Mouse (Mus musculus) midbrain, embryonic 15.5 days (tissue): ENCODE data around the gene Syna. TPM values are rescaled to one million over a fixed set of nuclear protein-coding genes. Genes with fewer than 3 reads are reported as not detected.

Source experiments
- ATAC-seq: fragments of 200-750 bp; cut with Nextera tagmentation; replicated peaks from 2 replicates; pipeline ENCODE4 v1.8.0; 2017; ENCODE audit warnings: moderate TSS enrichment
- H3K27ac ChIP-seq: fragments of 300-500 bp; sonication (generic); 2 replicates; pipeline ENCODE4 v1.5.1; 2015; ENCODE audit warnings: mild to moderate bottlenecking, inconsistent platforms
- H3K27me3 ChIP-seq: fragments of 300-500 bp; sonication (generic); replicated peaks from 2 replicates; pipeline ENCODE4 v1.6.1; 2015; ENCODE audit warnings: inconsistent platforms
- H3K36me3 ChIP-seq: fragments of 300-500 bp; sonication (generic); replicated peaks from 2 replicates; pipeline ENCODE4 v1.6.1; 2015; ENCODE audit warnings: inconsistent platforms
- H3K4me1 ChIP-seq: fragments of 300-500 bp; sonication (generic); 2 replicates; pipeline ENCODE4 v1.6.1; 2015; ENCODE audit warnings: inconsistent platforms
- H3K4me2 ChIP-seq: fragments of 300-500 bp; sonication (generic); 2 replicates; pipeline ENCODE4 v1.6.1; 2015; ENCODE audit warnings: inconsistent platforms, mild to moderate bottlenecking, moderate library complexity
- H3K4me3 ChIP-seq: fragments of 300-500 bp; sonication (generic); 2 replicates; pipeline ENCODE4 v1.5.1; 2015; ENCODE audit warnings: mild to moderate bottlenecking, inconsistent platforms
- H3K9ac ChIP-seq: fragments of 300-500 bp; sonication (generic); 2 replicates; pipeline ENCODE4 v1.6.1; 2015; ENCODE audit warnings: mild to moderate bottlenecking, inconsistent platforms
- H3K9me3 ChIP-seq: fragments of 300-500 bp; sonication (generic); 2 replicates; pipeline ENCODE4 v1.6.1; 2016; ENCODE audit warnings: inconsistent platforms
- WGBS: fragments of 180-500 bp; shearing (Covaris S2); methylation state at CpG from one replicate; pipeline ENCODE4 v1.1.7; 2015; ENCODE audit warnings: mixed read lengths; 5-methylcytosine and 5-hydroxymethylcytosine counted together
- polyA plus RNA-seq: library from polyadenylated mRNA; unstranded; fragments of >200 nt; fragmentation: Nextera tagmentation; extraction: Ambion mirVana; gene quantifications from 2 replicates; pipeline ENCODE4 v1.2.1, GENCODE M21; 2015

The Syna gene
- polyA plus RNA-seq, 1 experiment from 2014 or later = 0.98 TPM

- H3K9me3 ChIP-seq = no peaks in the 10 kb centered on the region
- no peaks in the 10 kb centered on the region for H3K36me3 ChIP-seq
- H3K27me3 ChIP-seq = no peaks in the 10 kb centered on the region
- H3K4me2 ChIP-seq = no peak within 1 kb of the TSS
- H3K9ac ChIP-seq = no peak within 1 kb of the TSS
- peaks cover 8% of the 10 kb centered on the region for H3K4me1 ChIP-seq
- ATAC-seq = no peak
- WGBS = 86% methylated on average over 5 of the region's 5 CpGs
- no peak within 1 kb of the TSS for H3K27ac ChIP-seq
- no peak within 1 kb of the TSS for H3K4me3 ChIP-seq
Measured at GRCm38 (mm10) chr5:134581146-134581545, 21.2 kb upstream of the Syna start, which contains the start of gene Rfc2. Gene Rfc2, plus strand, starts transcription at chr5:134581366.

- Histone ChIP-seq H3K9ac (no peak overlapping the region), H3K27ac (no peak overlapping the region), H3K4me3 (no peak overlapping the region), H3K27me3 (no peaks in the 10 kb centered on the region), H3K4me1 (peaks cover 8% of the 10 kb centered on the region), H3K4me2 (no peak overlapping the region), H3K36me3 (no peaks in the 10 kb centered on the region), H3K9me3 (no peaks in the 10 kb centered on the region)
- no peak for ATAC-seq
- 59% methylated on average over 3 of the region's 3 CpGs for WGBS
Measured at GRCm38 (mm10) chr5:134579135-134579534, 19.2 kb upstream of the Syna start.

- H3K27ac ChIP-seq = no peak overlapping the region
- no peaks in the 10 kb centered on the region for H3K36me3 ChIP-seq
- no peak overlapping the region for H3K4me2 ChIP-seq
- H3K4me1 ChIP-seq = peaks cover 2% of the 10 kb centered on the region
- H3K9ac ChIP-seq = no peak overlapping the region
- no peak overlapping the region for H3K4me3 ChIP-seq
- H3K9me3 ChIP-seq = no peaks in the 10 kb centered on the region
- no peaks in the 10 kb centered on the region for H3K27me3 ChIP-seq
- no peak for ATAC-seq
- WGBS = 91% methylated on average over 7 of the region's 7 CpGs
Measured at GRCm38 (mm10) chr5:134577534-134577933, 17.6 kb upstream of the Syna start.

GRCm38 (mm10) chr5:134576517-134577220 is 16.7 kb upstream of the Syna start:
- Histone ChIP-seq H3K4me2 (no peak overlapping the region), H3K4me1 (peaks cover 9% of the 10 kb centered on the region), H3K36me3 (no peaks in the 10 kb centered on the region), H3K27me3 (no peaks in the 10 kb centered on the region), H3K9ac (no peak overlapping the region), H3K27ac (no peak overlapping the region), H3K4me3 (no peak overlapping the region), H3K9me3 (no peaks in the 10 kb centered on the region)
- 79% methylated on average over 14 of the region's 14 CpGs for WGBS
- ATAC-seq = no peak

GRCm38 (mm10) chr5:134575833-134576232 is 15.9 kb upstream of the Syna start:
- Histone ChIP-seq H3K27me3 (no peaks in the 10 kb centered on the region), H3K4me2 (no peak overlapping the region), H3K36me3 (no peaks in the 10 kb centered on the region), H3K4me3 (no peak overlapping the region), H3K27ac (no peak overlapping the region), H3K9me3 (no peaks in the 10 kb centered on the region), H3K4me1 (peaks cover 13% of the 10 kb centered on the region), H3K9ac (no peak overlapping the region)
- no peak for ATAC-seq
- 97% methylated on average over 5 of the region's 5 CpGs for WGBS

GRCm38 (mm10) chr5:134572508-134573214 is 12.7 kb upstream of the Syna start:
- H3K27me3 ChIP-seq = no peaks in the 10 kb centered on the region
- H3K36me3 ChIP-seq = no peaks in the 10 kb centered on the region
- H3K4me1 ChIP-seq = peaks cover 13% of the 10 kb centered on the region
- H3K4me2 ChIP-seq = peak overlapping the region; percentile 67
- WGBS = 48% methylated on average over 10 of the region's 10 CpGs
- no peak for ATAC-seq
- H3K27ac ChIP-seq = peak overlapping the region; percentile 66
- no peaks in the 10 kb centered on the region for H3K9me3 ChIP-seq
- peak overlapping the region; percentile 50 for H3K4me3 ChIP-seq
- H3K9ac ChIP-seq = 0 out of 2 replicates have a peak overlapping the region, but pooled peaks have one; percentile 43

- no peaks in the 10 kb centered on the region for H3K36me3 ChIP-seq
- 1% methylated on average over 23 of the region's 23 CpGs for WGBS
- ATAC-seq = peak; percentile 83
Measured at GRCm38 (mm10) chr5:134571730-134572507, 11.9 kb upstream of the Syna start.

GRCm38 (mm10) chr5:134568964-134569491 is 9.1 kb upstream of the Syna start:
- Histone ChIP-seq H3K9me3 (no peaks in the 10 kb centered on the region), H3K4me2 (no peak overlapping the region), H3K9ac (no peak overlapping the region), H3K27me3 (no peaks in the 10 kb centered on the region), H3K4me1 (peaks cover 13% of the 10 kb centered on the region), H3K36me3 (no peaks in the 10 kb centered on the region), H3K4me3 (no peak overlapping the region), H3K27ac (no peak overlapping the region)
- WGBS = 67% methylated on average over 8 of the region's 8 CpGs
- no peak for ATAC-seq

More at GRCm38 (mm10) chr5:134571730-134572507, 11.9 kb upstream of the Syna start:
- H3K9ac ChIP-seq = peak overlapping the region; percentile 43
- H3K4me2 ChIP-seq = peak overlapping the region; percentile 67
- peak overlapping the region; percentile 66 for H3K27ac ChIP-seq
- peaks cover 13% of the 10 kb centered on the region for H3K4me1 ChIP-seq
- H3K27me3 ChIP-seq = no peaks in the 10 kb centered on the region
- no peaks in the 10 kb centered on the region for H3K9me3 ChIP-seq
- peak overlapping the region; percentile 50 for H3K4me3 ChIP-seq

- WGBS = 79% methylated on average over 3 of the region's 3 CpGs
- no peak overlapping the region for H3K9ac ChIP-seq
- ATAC-seq = no peak
- H3K4me2 ChIP-seq = no peak overlapping the region
- H3K4me1 ChIP-seq = peaks cover 13% of the 10 kb centered on the region
- no peak overlapping the region for H3K27ac ChIP-seq
- H3K27me3 ChIP-seq = no peaks in the 10 kb centered on the region
- H3K4me3 ChIP-seq = no peak overlapping the region
- no peaks in the 10 kb centered on the region for H3K36me3 ChIP-seq
- H3K9me3 ChIP-seq = no peaks in the 10 kb centered on the region
Measured at GRCm38 (mm10) chr5:134568030-134568429, 8.1 kb upstream of the Syna start.

- WGBS = 90% methylated on average over 4 of the region's 4 CpGs
- H3K36me3 ChIP-seq = no peaks in the 10 kb centered on the region
- no peak overlapping the region for H3K4me3 ChIP-seq
- no peaks in the 10 kb centered on the region for H3K9me3 ChIP-seq
- peaks cover 10% of the 10 kb centered on the region for H3K4me1 ChIP-seq
- ATAC-seq = no peak
- no peak overlapping the region for H3K9ac ChIP-seq
- no peaks in the 10 kb centered on the region for H3K27me3 ChIP-seq
- no peak overlapping the region for H3K4me2 ChIP-seq
- no peak overlapping the region for H3K27ac ChIP-seq
Measured at GRCm38 (mm10) chr5:134567445-134567844, 7.5 kb upstream of the Syna start.

- ATAC-seq = no peak
- H3K4me2 ChIP-seq = no peak overlapping the region
- WGBS = 93% methylated on average over 6 of the region's 6 CpGs
- H3K36me3 ChIP-seq = no peaks in the 10 kb centered on the region
- H3K27me3 ChIP-seq = no peaks in the 10 kb centered on the region
- no peak overlapping the region for H3K27ac ChIP-seq
- H3K9me3 ChIP-seq = no peaks in the 10 kb centered on the region
- H3K4me1 ChIP-seq = no peaks in the 10 kb centered on the region
- no peak overlapping the region for H3K9ac ChIP-seq
- no peak overlapping the region for H3K4me3 ChIP-seq
Measured at GRCm38 (mm10) chr5:134565696-134566095, 5.7 kb upstream of the Syna start.

- H3K9me3 ChIP-seq = no peaks in the 10 kb centered on the region
- no peak overlapping the region for H3K4me2 ChIP-seq
- H3K36me3 ChIP-seq = no peaks in the 10 kb centered on the region
- H3K4me1 ChIP-seq = no peaks in the 10 kb centered on the region
- 94% methylated on average over 2 of the region's 2 CpGs for WGBS
- no peak for ATAC-seq
- H3K27ac ChIP-seq = no peak overlapping the region
- H3K27me3 ChIP-seq = no peaks in the 10 kb centered on the region
- H3K4me3 ChIP-seq = no peak overlapping the region
- no peak overlapping the region for H3K9ac ChIP-seq
Measured at GRCm38 (mm10) chr5:134564272-134564671, 4.3 kb upstream of the Syna start.
